Mouse (Mus musculus) stomach, embryonic 15.5 days (tissue): ENCODE measurements around the gene Necab2. TPM values are rescaled to one million over a fixed set of nuclear protein-coding genes. Genes with fewer than 3 reads are reported as not detected.

Experiments
- ATAC-seq: fragments of 200-750 bp; cut with Nextera tagmentation; 2 replicates; pipeline ENCODE4 v1.8.0; 2017; ENCODE audit warnings: low read depth, moderate number of reproducible peaks, moderate TSS enrichment; ENCODE audit not compliant: insufficient read depth, low FRiP score
- H3K27ac ChIP-seq: fragments of 300-500 bp; sonication (generic); 2 replicates; pipeline ENCODE4 v1.5.1; 2015; ENCODE audit warnings: mild to moderate bottlenecking, inconsistent platforms
- H3K27me3 ChIP-seq: fragments of 300-500 bp; sonication (generic); replicated peaks from 2 replicates; pipeline ENCODE4 v1.6.1; 2015; ENCODE audit warnings: inconsistent platforms
- H3K36me3 ChIP-seq: fragments of 300-500 bp; sonication (generic); 2 replicates; pipeline ENCODE4 v1.6.1; 2015; ENCODE audit warnings: inconsistent platforms
- H3K4me1 ChIP-seq: fragments of 300-500 bp; sonication (generic); 2 replicates; pipeline ENCODE4 v1.6.1; 2015; ENCODE audit warnings: inconsistent platforms
- H3K4me2 ChIP-seq: fragments of 300-500 bp; sonication (generic); 2 replicates; pipeline ENCODE4 v1.6.1; 2015; ENCODE audit warnings: mild to moderate bottlenecking, inconsistent platforms
- H3K4me3 ChIP-seq: fragments of 300-500 bp; sonication (generic); replicated peaks from 2 replicates; pipeline ENCODE4 v1.5.1; 2015; ENCODE audit warnings: inconsistent platforms
- H3K9ac ChIP-seq: fragments of 300-500 bp; sonication (generic); 2 replicates; pipeline ENCODE4 v1.6.1; 2015; ENCODE audit warnings: inconsistent platforms
- H3K9me3 ChIP-seq: fragments of 300-500 bp; sonication (generic); 2 replicates; pipeline ENCODE4 v1.6.1; 2016; ENCODE audit warnings: inconsistent platforms
- WGBS: fragments of 180-500 bp; shearing (Covaris S2); methylation state at CpG from one replicate; pipeline ENCODE4 v1.1.7; 2015; 5-methylcytosine and 5-hydroxymethylcytosine counted together
- polyA plus RNA-seq: library from polyadenylated mRNA; unstranded; fragments of >200 nt; fragmentation: Nextera tagmentation; extraction: Ambion mirVana; gene quantifications from 2 replicates; pipeline ENCODE4 v1.2.1, GENCODE M21; 2015

The Necab2 gene
- polyA plus RNA-seq, 1 experiment from 2014 or later: 1.9 TPM

GRCm38 (mm10) chr8:119439893-119440249 is 6.6 kb upstream of the Necab2 start:
- no peak overlapping the region for H3K9ac ChIP-seq
- peak overlapping the region; percentile 38; the same call in 1 of the 2 replicates for H3K4me2 ChIP-seq
- peak; percentile 25 for ATAC-seq
- H3K9me3 ChIP-seq: no peaks in the 10 kb centered on the region
- H3K27ac ChIP-seq: peak overlapping the region; percentile 68
- no peaks in the 10 kb centered on the region for H3K27me3 ChIP-seq
- peaks cover 36% of the 10 kb centered on the region for H3K4me1 ChIP-seq
- H3K36me3 ChIP-seq: no peaks in the 10 kb centered on the region
- WGBS: 72% methylated on average over 7 of the region's 7 CpGs
- no peak overlapping the region for H3K4me3 ChIP-seq

DNA sequence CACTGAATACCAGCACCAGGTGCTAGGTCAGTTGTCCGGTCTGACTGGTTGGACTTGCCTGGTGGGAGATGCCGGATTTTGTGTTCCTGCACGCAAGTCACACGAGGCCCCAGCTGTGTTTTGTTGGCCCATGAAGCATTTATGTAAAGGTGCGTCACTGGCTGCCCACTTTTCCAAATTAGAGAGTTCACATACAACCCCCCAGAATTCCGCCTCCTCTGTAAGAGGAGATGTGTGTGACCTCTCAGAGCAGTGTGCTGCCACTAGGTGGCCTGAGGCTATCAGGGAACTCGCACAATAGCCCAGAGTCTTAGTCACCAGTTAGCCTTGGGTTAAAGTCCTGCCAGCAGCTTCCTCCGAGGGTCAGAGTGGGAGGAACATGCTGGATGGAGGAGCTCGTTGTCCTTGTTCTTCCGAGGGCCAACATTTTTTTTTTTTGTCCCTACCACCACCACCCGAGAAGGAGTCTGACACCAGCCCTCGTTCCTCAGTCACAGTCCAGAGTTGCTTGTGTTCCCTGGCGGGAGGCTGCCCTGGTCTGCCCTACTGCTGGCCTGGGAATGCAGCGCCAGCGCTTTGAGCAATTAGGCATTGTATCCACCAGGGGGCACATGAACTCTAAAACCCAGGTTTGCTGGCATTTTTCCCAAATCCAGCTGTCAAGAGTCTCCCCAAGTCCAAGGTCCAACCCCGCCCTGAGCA is 6.1 kb upstream of the Necab2 start:
- WGBS: 18% methylated on average over 16 of the region's 16 CpGs

GRCm38 (mm10) chr8:119440952-119441270 is 5.6 kb upstream of the Necab2 start:
- Histone ChIP-seq H3K4me3 (no peak overlapping the region), H3K27me3 (no peaks in the 10 kb centered on the region), H3K4me2 (peak overlapping the region; percentile 38), H3K27ac (peak overlapping the region; percentile 68; the same call in 1 of the 2 replicates), H3K9me3 (no peaks in the 10 kb centered on the region), H3K9ac (no peak overlapping the region), H3K4me1 (peaks cover 34% of the 10 kb centered on the region), H3K36me3 (no peaks in the 10 kb centered on the region)
- peak; percentile 45; the same call in 1 of the 2 replicates for ATAC-seq
- WGBS: 43% methylated on average over 1 of the region's 1 CpGs

More for the DNA sequence above, 6.1 kb upstream of the Necab2 start:
- H3K9me3 ChIP-seq: no peaks in the 10 kb centered on the region
- peaks cover 34% of the 10 kb centered on the region for H3K4me1 ChIP-seq
- H3K4me3 ChIP-seq: no peak overlapping the region
- H3K36me3 ChIP-seq: no peaks in the 10 kb centered on the region
- ATAC-seq: peak; percentile 48; the same call in 1 of the 2 replicates
- no peak overlapping the region for H3K9ac ChIP-seq
- H3K4me2 ChIP-seq: peak overlapping the region; percentile 38
- H3K27me3 ChIP-seq: no peaks in the 10 kb centered on the region
- H3K27ac ChIP-seq: peak overlapping the region; percentile 68

DNA sequence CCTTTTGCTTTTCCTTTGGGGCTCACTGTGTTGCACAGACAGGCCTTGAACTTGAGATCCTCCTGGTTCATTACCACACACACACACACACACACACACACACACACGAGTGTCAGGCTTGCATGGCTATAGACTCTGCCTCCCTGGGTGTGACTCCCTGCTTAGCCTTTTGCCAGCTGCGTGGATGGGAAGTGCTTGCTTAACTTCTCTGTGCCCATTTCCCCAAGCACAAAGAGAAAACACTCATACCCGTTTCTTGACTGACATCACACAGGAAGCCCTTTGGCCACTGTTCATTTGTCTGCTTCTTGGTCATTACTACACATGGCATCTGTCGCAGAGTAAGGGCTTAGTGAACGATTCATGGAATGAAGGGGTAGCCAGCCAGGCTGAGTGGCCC is 4.5 kb upstream of the Necab2 start:
- ATAC-seq: no peak
- Histone ChIP-seq H3K9me3 (no peaks in the 10 kb centered on the region), H3K4me3 (no peak overlapping the region), H3K36me3 (no peaks in the 10 kb centered on the region), H3K4me1 (peaks cover 32% of the 10 kb centered on the region), H3K4me2 (no peak overlapping the region), H3K27ac (no peak overlapping the region), H3K27me3 (peaks cover under 1% of the 10 kb centered on the region), H3K9ac (no peak overlapping the region)
- 58% methylated on average over 5 of the region's 5 CpGs for WGBS

DNA sequence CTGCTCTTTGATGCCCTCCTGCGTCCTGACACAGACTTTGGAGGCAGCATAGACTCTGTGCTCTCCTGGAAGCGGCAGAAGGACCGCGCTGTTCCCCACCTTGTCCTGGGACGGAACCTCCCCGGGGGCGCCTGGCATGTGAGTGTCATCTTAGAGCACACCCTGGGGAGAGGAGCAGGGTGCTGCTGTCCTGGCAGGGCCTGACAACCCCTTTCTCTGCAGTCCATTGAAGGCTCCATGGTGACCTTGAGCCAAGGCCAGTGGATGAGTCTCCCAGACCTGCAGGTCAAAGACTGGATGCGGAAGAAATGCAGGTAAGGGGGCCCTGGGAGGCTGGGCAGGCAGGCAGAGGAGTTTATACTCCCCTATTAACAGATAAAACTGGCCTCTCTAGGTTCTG is 3.5 kb upstream of the Necab2 start:
- no peak for ATAC-seq
- no peaks in the 10 kb centered on the region for H3K36me3 ChIP-seq
- H3K4me1 ChIP-seq: peaks cover 27% of the 10 kb centered on the region
- H3K27ac ChIP-seq: no peak overlapping the region
- WGBS: 95% methylated on average over 8 of the region's 8 CpGs
- H3K9me3 ChIP-seq: no peaks in the 10 kb centered on the region
- H3K4me3 ChIP-seq: no peak overlapping the region
- no peak overlapping the region for H3K9ac ChIP-seq
- peaks cover 10% of the 10 kb centered on the region for H3K27me3 ChIP-seq
- no peak overlapping the region for H3K4me2 ChIP-seq

- H3K4me2 ChIP-seq: peak overlapping the region; percentile 99
- ATAC-seq: no peak; the same call in 1 of the 2 replicates
- H3K9me3 ChIP-seq: no peaks in the 10 kb centered on the region
- peaks cover 20% of the 10 kb centered on the region for H3K27me3 ChIP-seq
- under 1% methylated on average over 56 of the region's 80 CpGs for WGBS
- no peak overlapping the region for H3K27ac ChIP-seq
- peak overlapping the region; percentile 56 for H3K9ac ChIP-seq
- no peaks in the 10 kb centered on the region for H3K36me3 ChIP-seq
- H3K4me1 ChIP-seq: 0 out of 2 replicates have a peak, but pooled peaks cover 3% of the 10 kb centered on the region
- peak overlapping the region; percentile 57 for H3K4me3 ChIP-seq
Measured at GRCm38 (mm10) chr8:119446990-119447780, 666 bp downstream of the Necab2 start.

DNA sequence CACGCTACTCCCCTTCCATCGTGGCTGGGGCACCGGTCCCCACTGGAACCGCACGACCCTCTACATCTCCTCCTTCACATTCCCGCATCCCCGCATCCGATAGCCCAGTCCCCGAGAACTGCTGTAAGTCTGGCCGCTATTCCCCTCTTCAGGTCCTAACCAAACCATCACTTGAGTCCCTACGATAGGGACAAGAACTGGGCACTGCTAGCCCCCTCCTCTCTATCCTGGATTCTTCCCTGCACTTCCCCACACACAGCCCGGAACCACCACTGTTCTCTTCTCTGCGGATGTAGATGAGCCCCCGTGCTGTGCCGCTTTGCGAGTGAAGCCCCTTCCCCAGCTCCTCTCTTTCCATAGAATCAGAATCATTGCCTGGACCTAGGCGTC is 1.3 kb downstream of the Necab2 start:
- no peak for ATAC-seq
- no peaks in the 10 kb centered on the region for H3K36me3 ChIP-seq
- no peak overlapping the region for H3K9ac ChIP-seq
- peak overlapping the region; percentile 99 for H3K4me2 ChIP-seq
- H3K27me3 ChIP-seq: peaks cover 20% of the 10 kb centered on the region
- peak overlapping the region; percentile 57 for H3K4me3 ChIP-seq
- WGBS: 4% methylated on average over 17 of the region's 17 CpGs
- H3K4me1 ChIP-seq: 0 out of 2 replicates have a peak, but pooled peaks cover 3% of the 10 kb centered on the region
- no peak overlapping the region for H3K27ac ChIP-seq
- H3K9me3 ChIP-seq: no peaks in the 10 kb centered on the region

- WGBS: 68% methylated on average over 12 of the region's 12 CpGs
- ATAC-seq: no peak
- no peaks in the 10 kb centered on the region for H3K36me3 ChIP-seq
- H3K27ac ChIP-seq: no peak overlapping the region
- no peak overlapping the region for H3K4me3 ChIP-seq
- H3K27me3 ChIP-seq: peaks cover 20% of the 10 kb centered on the region
- no peak overlapping the region for H3K9ac ChIP-seq
- H3K4me1 ChIP-seq: 0 out of 2 replicates have a peak, but pooled peaks cover 3% of the 10 kb centered on the region
- no peaks in the 10 kb centered on the region for H3K9me3 ChIP-seq
- H3K4me2 ChIP-seq: no peak overlapping the region
Measured at GRCm38 (mm10) chr8:119449627-119450026, 3.1 kb downstream of the Necab2 start.

DNA sequence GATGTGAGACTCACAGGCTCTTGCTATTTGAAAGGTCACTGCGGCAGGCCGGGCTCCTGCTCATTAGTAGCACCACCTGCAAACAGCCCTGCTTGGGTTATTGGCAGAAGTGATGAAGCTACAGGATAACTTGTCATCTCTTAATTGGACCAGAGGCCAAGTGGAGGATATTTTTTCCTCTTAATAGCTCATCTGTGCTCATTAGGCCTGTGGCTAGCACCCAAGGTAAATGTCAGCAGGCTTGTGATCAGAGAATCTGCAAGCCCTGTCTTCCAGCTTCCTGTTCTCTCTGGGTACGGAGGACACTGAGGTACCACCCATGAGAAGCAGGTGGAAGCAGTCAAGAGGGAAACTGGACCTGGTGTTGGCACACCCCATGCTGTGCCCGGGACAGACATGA is 4.6 kb downstream of the Necab2 start:
- H3K27ac ChIP-seq: no peak overlapping the region
- 84% methylated on average over 4 of the region's 4 CpGs for WGBS
- H3K4me3 ChIP-seq: no peak overlapping the region
- no peaks in the 10 kb centered on the region for H3K9me3 ChIP-seq
- no peaks in the 10 kb centered on the region for H3K36me3 ChIP-seq
- H3K4me2 ChIP-seq: no peak overlapping the region
- peaks cover 20% of the 10 kb centered on the region for H3K27me3 ChIP-seq
- no peak for ATAC-seq
- no peak overlapping the region for H3K9ac ChIP-seq
- H3K4me1 ChIP-seq: 0 out of 2 replicates have a peak, but pooled peaks cover 3% of the 10 kb centered on the region

GRCm38 (mm10) chr8:119452919-119453318 is 6.4 kb downstream of the Necab2 start:
- H3K4me1 ChIP-seq: no peaks in the 10 kb centered on the region
- H3K9ac ChIP-seq: no peak overlapping the region
- peaks cover 10% of the 10 kb centered on the region; the same call in 1 of the 2 replicates for H3K27me3 ChIP-seq
- H3K4me2 ChIP-seq: no peak overlapping the region
- no peak overlapping the region for H3K4me3 ChIP-seq
- no peak overlapping the region for H3K27ac ChIP-seq
- 84% methylated on average over 5 of the region's 5 CpGs for WGBS
- H3K9me3 ChIP-seq: no peaks in the 10 kb centered on the region
- H3K36me3 ChIP-seq: no peaks in the 10 kb centered on the region
- no peak for ATAC-seq

DNA sequence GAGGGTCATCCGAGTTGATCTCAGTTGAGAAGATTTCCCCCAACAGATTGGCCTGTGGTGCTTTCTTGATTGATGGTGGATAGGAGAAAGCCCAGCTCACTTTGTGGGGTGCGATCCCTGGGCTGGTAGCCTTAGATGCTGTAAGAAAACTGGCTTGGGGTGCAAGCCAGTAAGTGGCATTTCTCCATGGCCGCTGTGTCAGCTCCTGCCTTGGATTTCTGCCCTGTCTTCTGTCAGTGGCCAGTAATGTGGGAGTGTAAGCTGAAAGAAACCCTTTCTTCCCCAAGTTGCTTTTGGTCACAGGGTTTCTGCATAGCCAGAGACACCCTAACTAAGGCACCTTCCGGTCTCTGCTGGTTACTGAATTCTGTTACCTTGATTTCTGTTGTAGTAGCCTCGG is 9.5 kb downstream of the Necab2 start:
- Histone ChIP-seq H3K4me2 (no peak overlapping the region), H3K4me1 (no peaks in the 10 kb centered on the region), H3K9ac (no peak overlapping the region), H3K36me3 (no peaks in the 10 kb centered on the region), H3K27ac (no peak overlapping the region), H3K4me3 (no peak overlapping the region), H3K27me3 (no peaks in the 10 kb centered on the region), H3K9me3 (no peaks in the 10 kb centered on the region)
- no peak for ATAC-seq
- WGBS: 78% methylated on average over 5 of the region's 5 CpGs

DNA sequence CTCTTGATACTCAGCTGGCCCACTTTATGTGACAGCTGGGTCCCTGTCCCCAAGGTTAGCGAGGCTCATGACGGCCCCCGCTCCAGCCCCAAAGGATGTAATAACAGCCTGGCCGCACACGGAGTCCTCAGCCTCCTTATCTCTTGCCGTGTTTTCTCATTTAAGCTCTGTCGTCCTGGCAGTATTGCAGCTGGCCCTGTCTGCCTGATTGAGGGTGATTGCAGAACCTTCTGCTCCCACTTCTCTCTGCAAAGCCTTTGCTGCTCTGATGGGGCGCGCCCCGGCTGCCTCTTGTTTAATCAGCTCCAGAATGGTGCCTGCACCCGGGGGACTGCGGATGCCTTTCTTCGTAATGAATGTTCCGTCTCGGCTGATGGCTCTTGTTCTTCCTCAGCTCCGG is 13.2 kb downstream of the Necab2 start:
- no peak for ATAC-seq
- H3K4me1 ChIP-seq: no peaks in the 10 kb centered on the region
- H3K4me3 ChIP-seq: no peak overlapping the region
- 0 out of 2 replicates have a peak, but pooled peaks cover 3% of the 10 kb centered on the region for H3K27me3 ChIP-seq
- no peaks in the 10 kb centered on the region for H3K36me3 ChIP-seq
- no peak overlapping the region for H3K4me2 ChIP-seq
- no peaks in the 10 kb centered on the region for H3K9me3 ChIP-seq
- 22% methylated on average over 16 of the region's 16 CpGs for WGBS
- H3K9ac ChIP-seq: no peak overlapping the region
- no peak overlapping the region for H3K27ac ChIP-seq
